Mouse (Mus musculus) midbrain, embryonic 15.5 days (tissue): Measurements from ENCODE around the gene 4931428F04Rik. TPM values are rescaled to one million over a fixed set of nuclear protein-coding genes. Genes with fewer than 3 reads are reported as not detected.

Source experiments
- ATAC-seq: fragments of 200-750 bp; cut with Nextera tagmentation; replicated peaks from 2 replicates; pipeline ENCODE4 v1.8.0; 2017; ENCODE audit warnings: moderate TSS enrichment
- H3K27ac ChIP-seq: fragments of 300-500 bp; sonication (generic); 2 replicates; pipeline ENCODE4 v1.5.1; 2015; ENCODE audit warnings: mild to moderate bottlenecking, inconsistent platforms
- H3K27me3 ChIP-seq: fragments of 300-500 bp; sonication (generic); replicated peaks from 2 replicates; pipeline ENCODE4 v1.6.1; 2015; ENCODE audit warnings: inconsistent platforms
- H3K36me3 ChIP-seq: fragments of 300-500 bp; sonication (generic); replicated peaks from 2 replicates; pipeline ENCODE4 v1.6.1; 2015; ENCODE audit warnings: inconsistent platforms
- H3K4me1 ChIP-seq: fragments of 300-500 bp; sonication (generic); 2 replicates; pipeline ENCODE4 v1.6.1; 2015; ENCODE audit warnings: inconsistent platforms
- H3K4me2 ChIP-seq: fragments of 300-500 bp; sonication (generic); 2 replicates; pipeline ENCODE4 v1.6.1; 2015; ENCODE audit warnings: inconsistent platforms, mild to moderate bottlenecking, moderate library complexity
- H3K4me3 ChIP-seq: fragments of 300-500 bp; sonication (generic); 2 replicates; pipeline ENCODE4 v1.5.1; 2015; ENCODE audit warnings: mild to moderate bottlenecking, inconsistent platforms
- H3K9ac ChIP-seq: fragments of 300-500 bp; sonication (generic); 2 replicates; pipeline ENCODE4 v1.6.1; 2015; ENCODE audit warnings: mild to moderate bottlenecking, inconsistent platforms
- H3K9me3 ChIP-seq: fragments of 300-500 bp; sonication (generic); 2 replicates; pipeline ENCODE4 v1.6.1; 2016; ENCODE audit warnings: inconsistent platforms
- WGBS: fragments of 180-500 bp; shearing (Covaris S2); methylation state at CpG from one replicate; pipeline ENCODE4 v1.1.7; 2015; ENCODE audit warnings: mixed read lengths; 5-methylcytosine and 5-hydroxymethylcytosine counted together
- polyA plus RNA-seq: library from polyadenylated mRNA; unstranded; fragments of >200 nt; fragmentation: Nextera tagmentation; extraction: Ambion mirVana; gene quantifications from 2 replicates; pipeline ENCODE4 v1.2.1, GENCODE M21; 2015

4931428F04Rik gene
- polyA plus RNA-seq, 1 experiment from 2014 or later, result 173 TPM

GRCm38 (mm10) chr8:105305211-105306145, 15.8 kb upstream of the 4931428F04Rik start, which contains the start of gene Elmo3:
Elmo3 (plus strand) TSS chr8:105305601.
- Histone ChIP-seq H3K9ac (no peak within 1 kb of the TSS), H3K4me3 (0 out of 2 replicates have a peak within 1 kb of the TSS, but pooled peaks have one; percentile 13), H3K27ac (0 out of 2 replicates have a peak within 1 kb of the TSS, but pooled peaks have one; percentile 9), H3K4me2 (peak within 1 kb of the TSS; percentile 43), H3K27me3 (no peaks in the 10 kb centered on the region), H3K4me1 (peaks cover 11% of the 10 kb centered on the region), H3K36me3 (peaks cover 41% of the 10 kb centered on the region), H3K9me3 (no peaks in the 10 kb centered on the region)
- ATAC-seq, result peak; percentile 62
- 10% methylated on average over 30 of the region's 30 CpGs for WGBS

- Histone ChIP-seq H3K9me3 (no peaks in the 10 kb centered on the region), H3K4me1 (peaks cover 11% of the 10 kb centered on the region), H3K27me3 (no peaks in the 10 kb centered on the region), H3K4me2 (no peak overlapping the region), H3K9ac (no peak overlapping the region), H3K4me3 (no peak overlapping the region), H3K36me3 (peaks cover 41% of the 10 kb centered on the region), H3K27ac (0 out of 2 replicates have a peak overlapping the region, but pooled peaks have one; percentile 9)
- ATAC-seq, result peak; percentile 30
- 60% methylated on average over 9 of the region's 9 CpGs for WGBS
These were observed 14.9 kb upstream of the 4931428F04Rik start for GRCm38 (mm10) chr8:105304325-105305210.

GRCm38 (mm10) chr8:105303874-105304273, 14.2 kb upstream of the 4931428F04Rik start:
- H3K4me2 ChIP-seq, result no peak overlapping the region
- peaks cover 16% of the 10 kb centered on the region for H3K4me1 ChIP-seq
- H3K36me3 ChIP-seq, result peaks cover 41% of the 10 kb centered on the region
- ATAC-seq, result no peak
- H3K27ac ChIP-seq, result no peak overlapping the region
- 87% methylated on average over 9 of the region's 9 CpGs for WGBS
- no peak overlapping the region for H3K4me3 ChIP-seq
- no peak overlapping the region for H3K9ac ChIP-seq
- H3K9me3 ChIP-seq, result no peaks in the 10 kb centered on the region
- H3K27me3 ChIP-seq, result no peaks in the 10 kb centered on the region

GRCm38 (mm10) chr8:105303396-105303795, 13.7 kb upstream of the 4931428F04Rik start:
- Histone ChIP-seq H3K4me2 (no peak overlapping the region), H3K9me3 (no peaks in the 10 kb centered on the region), H3K4me3 (no peak overlapping the region), H3K4me1 (peaks cover 20% of the 10 kb centered on the region), H3K27me3 (no peaks in the 10 kb centered on the region), H3K27ac (no peak overlapping the region), H3K9ac (no peak overlapping the region), H3K36me3 (peaks cover 41% of the 10 kb centered on the region)
- 89% methylated on average over 8 of the region's 8 CpGs for WGBS
- ATAC-seq, result no peak

- Histone ChIP-seq H3K27ac (no peak overlapping the region), H3K27me3 (no peaks in the 10 kb centered on the region), H3K9ac (no peak overlapping the region), H3K4me1 (peaks cover 21% of the 10 kb centered on the region), H3K36me3 (peaks cover 34% of the 10 kb centered on the region), H3K9me3 (no peaks in the 10 kb centered on the region), H3K4me3 (no peak overlapping the region), H3K4me2 (no peak overlapping the region)
- ATAC-seq, result no peak
- 96% methylated on average over 8 of the region's 8 CpGs for WGBS
These were observed 10.3 kb upstream of the 4931428F04Rik start for GRCm38 (mm10) chr8:105299962-105300361.

- Histone ChIP-seq H3K9ac (peak overlapping the region; percentile 99), H3K27me3 (no peaks in the 10 kb centered on the region), H3K27ac (no peak overlapping the region; the same call in 1 of the 2 replicates), H3K4me3 (peak overlapping the region; percentile 100), H3K9me3 (no peaks in the 10 kb centered on the region), H3K4me1 (peaks cover 21% of the 10 kb centered on the region), H3K4me2 (peak overlapping the region; percentile 99), H3K36me3 (peaks cover 29% of the 10 kb centered on the region)
- 61% methylated on average over 18 of the region's 18 CpGs for WGBS
- no peak for ATAC-seq
These were observed 8.9 kb upstream of the 4931428F04Rik start for GRCm38 (mm10) chr8:105298351-105299252.

- Histone ChIP-seq H3K9ac (peak within 1 kb of the TSS; percentile 99), H3K36me3 (peaks cover 24% of the 10 kb centered on the region), H3K27me3 (no peaks in the 10 kb centered on the region), H3K4me3 (peak within 1 kb of the TSS; percentile 100), H3K4me2 (peak within 1 kb of the TSS; percentile 99), H3K4me1 (peaks cover 21% of the 10 kb centered on the region), H3K27ac (peak within 1 kb of the TSS; percentile 74), H3K9me3 (no peaks in the 10 kb centered on the region)
- ATAC-seq, result peak; percentile 90
- under 1% methylated on average over 57 of the region's 58 CpGs for WGBS
These were observed 8.0 kb upstream of the 4931428F04Rik start, which contains the start of gene E2f4 for GRCm38 (mm10) chr8:105297511-105298192. E2f4 (plus strand) TSS chr8:105297663.

- Histone ChIP-seq H3K36me3 (peaks cover 12% of the 10 kb centered on the region), H3K9me3 (no peaks in the 10 kb centered on the region), H3K27ac (0 out of 2 replicates have a peak within 1 kb of the TSS, but pooled peaks have one; percentile 54), H3K4me3 (peak within 1 kb of the TSS; percentile 100; the same call in 1 of the 2 replicates), H3K27me3 (no peaks in the 10 kb centered on the region), H3K4me1 (peaks cover 21% of the 10 kb centered on the region), H3K4me2 (peak within 1 kb of the TSS; percentile 99), H3K9ac (no peak within 1 kb of the TSS; the same call in 1 of the 2 replicates)
- 71% methylated on average over 11 of the region's 11 CpGs for WGBS
- ATAC-seq, result no peak
These were observed 6.4 kb upstream of the 4931428F04Rik start, which contains the start of gene Exoc3l for GRCm38 (mm10) chr8:105295895-105296573. Exoc3l (minus strand) TSS chr8:105296101.

- no peak for ATAC-seq
- Histone ChIP-seq H3K36me3 (peaks cover 5% of the 10 kb centered on the region), H3K27me3 (no peaks in the 10 kb centered on the region), H3K9ac (no peak overlapping the region), H3K4me1 (peaks cover 29% of the 10 kb centered on the region), H3K4me2 (peak overlapping the region; percentile 12; the same call in 1 of the 2 replicates), H3K27ac (no peak overlapping the region), H3K4me3 (no peak overlapping the region), H3K9me3 (no peaks in the 10 kb centered on the region)
- WGBS, result 67% methylated on average over 11 of the region's 11 CpGs
These were observed 5.6 kb upstream of the 4931428F04Rik start for GRCm38 (mm10) chr8:105295256-105295655.

- H3K4me2 ChIP-seq, result peak overlapping the region; percentile 12; the same call in 1 of the 2 replicates
- no peak overlapping the region for H3K4me3 ChIP-seq
- WGBS, result 62% methylated on average over 9 of the region's 9 CpGs
These were observed 5.1 kb upstream of the 4931428F04Rik start for GRCm38 (mm10) chr8:105294776-105295175.

More at GRCm38 (mm10) chr8:105294776-105295175, 5.1 kb upstream of the 4931428F04Rik start:
- no peaks in the 10 kb centered on the region for H3K9me3 ChIP-seq
- ATAC-seq, result no peak
- no peaks in the 10 kb centered on the region for H3K27me3 ChIP-seq
- H3K4me1 ChIP-seq, result peaks cover 34% of the 10 kb centered on the region
- peaks cover under 1% of the 10 kb centered on the region; the same call in 1 of the 2 replicates for H3K36me3 ChIP-seq
- H3K27ac ChIP-seq, result no peak overlapping the region
- no peak overlapping the region for H3K9ac ChIP-seq
